Mouse (Mus musculus): ENCODE results near the gene Wdsub1. TPM values are rescaled to one million over a fixed set of nuclear protein-coding genes. Genes with fewer than 3 reads are reported as not detected.

Wdsub1 gene
- polyA plus RNA-seq (2012; ENCODE audit: low replicate concordance): 11.9 and 14.7 TPM in 2 replicates

DNA sequence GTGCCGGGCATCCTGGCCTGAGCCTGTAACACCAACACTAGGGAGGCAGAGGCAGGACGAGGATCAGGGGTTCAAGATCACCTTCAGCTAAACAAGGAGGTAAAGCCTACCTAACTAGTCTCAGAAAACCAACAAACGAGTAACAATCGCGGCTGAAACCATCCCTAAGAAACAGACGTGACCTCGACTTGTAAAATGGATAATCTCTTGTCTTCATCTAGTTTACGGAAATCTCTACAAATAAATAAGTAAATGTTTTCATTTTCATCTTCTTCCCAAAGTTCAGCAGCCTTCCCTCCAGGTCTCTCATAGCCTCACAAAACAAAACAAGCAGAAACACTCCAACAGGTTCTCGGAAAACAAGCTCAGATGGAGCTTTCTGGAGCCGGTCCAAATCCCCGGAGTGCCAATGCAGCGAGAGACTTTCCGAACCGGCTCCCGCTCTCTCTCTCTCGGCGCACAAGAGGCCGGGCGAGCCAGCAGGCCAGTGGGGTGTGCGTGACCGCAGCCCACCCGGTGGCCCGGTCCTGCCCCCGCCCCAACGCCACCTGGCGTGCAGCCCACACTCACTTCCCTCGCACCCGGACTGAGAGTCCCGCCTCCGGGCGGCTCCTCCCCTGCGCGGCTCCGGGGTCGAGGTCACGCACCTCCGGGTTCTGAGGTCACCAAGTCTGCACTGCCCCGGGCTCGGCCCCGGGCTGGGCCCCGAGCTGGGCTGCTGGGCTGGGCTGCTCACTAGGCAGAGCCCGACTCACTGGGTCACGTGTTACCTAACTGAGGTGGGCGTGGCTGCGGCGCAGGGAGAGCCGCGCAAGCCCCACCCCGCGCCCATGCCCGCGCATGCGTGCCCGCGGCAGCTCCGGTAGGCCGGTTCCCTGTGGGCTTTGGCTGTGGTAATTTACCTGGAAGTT lies at the start of gene Wdsub1:
Gene Wdsub1, minus strand, starts transcription at position 761 of the 911 bp plus-strand sequence.

Data from hematopoietic multipotent progenitor cell, adult 10-12 weeks (in vitro differentiated cells).